Mouse (Mus musculus) MEL (cell line): Measurements from ENCODE around the gene Kcnk18.

Experiments used
- CTCF ChIP-seq, 3 experiments: IDR thresholded peaks in 2 of 3; conservative IDR thresholded peaks in 1 of 3; 2 replicates each; pipeline ENCODE4 v1.5.1; 2011 to 2012; ENCODE audit warnings: low read length in 3 of 3, low read depth in 2 of 3, mild to moderate bottlenecking in 2 of 3, improper control_type of control experiment in 1 of 3, inconsistent platforms in 1 of 3, mixed read lengths in 1 of 3, moderate library complexity in 1 of 3; ENCODE audit not compliant: control insufficient read depth in 1 of 3, insufficient read depth in 1 of 3, poor library complexity in 1 of 3, severe bottlenecking in 1 of 3
- EP300 ChIP-seq, 2 experiments: IDR thresholded peaks; 2 replicates each; pipeline ENCODE4 v1.6.1; 2011; ENCODE audit warnings: improper control_type of control experiment in 2 of 2, low read length in 2 of 2, low read depth in 1 of 2, mild to moderate bottlenecking in 1 of 2
- GATA1 ChIP-seq: IDR thresholded peaks from 2 replicates; pipeline ENCODE4 v1.6.1; 2011; ENCODE audit warnings: low read depth, low read length, improper control_type of control experiment
- NELFE ChIP-seq: IDR thresholded peaks from 2 replicates; pipeline ENCODE4 v1.6.1; 2011; ENCODE audit warnings: low read depth, low read length, improper control_type of control experiment

GRCm38 (mm10) chr19:59216891-59217290 lies 2.1 kb upstream of the Kcnk18 start:
- TF ChIP-seq NELFE: no peak
- no peak for TF ChIP-seq GATA1
- no peak for TF ChIP-seq EP300 (IDR thresholded peaks at IDR 0.05; ENCODE audit: low read depth in 1 of 2, low read length in 2 of 2)
- no peak for TF ChIP-seq CTCF (IDR thresholded peaks at IDR 0.05 in 2 of 3, conservative IDR thresholded peaks at IDR 0.05 in 1 of 3; ENCODE audit: control insufficient read depth in 1 of 3, insufficient read depth in 1 of 3, low read depth in 2 of 3, low read length in 3 of 3, poor library complexity in 1 of 3, severe bottlenecking in 1 of 3)
